ENCODE assay signal across 10 mouse cellular contexts in genomic region chr13:60682714-60683695, GRCm38 (mm10).
A peak's percentile ranks its signal among the peaks of the same experiment; 100 is the strongest.
DNase-seq lines count a peak whose midpoint lies in the region; ATAC-seq and TF ChIP-seq lines count a peak whose summit lies in the region.
"Had no signal": no experiment of that assay in that cellular context is flagged by ENCODE, and none has a peak within 500 bp of the region (broad histone marks: within the 10 kb centered on the region; RNA-seq: fewer than 3 reads in every experiment).

No protein-coding gene starts in this region.

- WGBS in heart, embryonic 10.5 days, result 77% methylated on average over 15 of the region's 15 CpGs
- 79% methylated on average over 15 of the region's 15 CpGs for whole genome bisulfite sequencing in heart, embryonic 12.5 days
- 76% methylated on average over 15 of the region's 15 CpGs for WGBS in hindbrain, embryonic 16.5 days
- WGBS in small intestine, adult 2 months, result 75% methylated on average over 15 of the region's 15 CpGs

- TF ChIP-seq CTCF in small intestine, adult 2 months (IDR thresholded peaks at IDR 0.05; ENCODE audit: extremely low read depth, insufficient read length, insufficient replicate concordance, low read depth, low read length), result no peak

- peaks cover 43% of the 10 kb centered on the region for H3K4me1 ChIP-seq in heart, embryonic 10.5 days
- peaks cover 42% of the 10 kb centered on the region for H3K4me1 ChIP-seq in heart, embryonic 12.5 days (replicated peaks)
- peaks cover 31% of the 10 kb centered on the region for H3K4me1 ChIP-seq in hindbrain, embryonic 16.5 days (ENCODE audit: control insufficient read depth, insufficient read depth, low read depth, low read length)
- peaks cover 3% of the 10 kb centered on the region; the same call in 1 of the 2 replicates for H3K4me1 ChIP-seq in small intestine, adult 2 months (ENCODE audit: control insufficient read depth, insufficient read depth, insufficient read length, low read length)

- no peak overlapping the region for H3K4me2 ChIP-seq in heart, embryonic 12.5 days
- H3K4me2 ChIP-seq in hindbrain, embryonic 16.5 days (ENCODE audit: low read length), result no peak overlapping the region

- DNase-seq in heart, embryonic 10.5 days (ENCODE audit: low spot score), result no peak
- DNase-seq in lung, adult 18-20 months, result peak; percentile 49 to 74
- no peak for DNase-seq in lung, postnatal 14 days
- DNase-seq in left cerebral cortex, postnatal 36 days (ENCODE audit: low spot score in 2 of 2), result no peak

- no peak overlapping the region for H3K9ac ChIP-seq in heart, embryonic 12.5 days
- H3K9ac ChIP-seq in hindbrain, embryonic 16.5 days (ENCODE audit: low read depth, low read length), result no peak overlapping the region

- H3K27me3 ChIP-seq in heart, embryonic 10.5 days (ENCODE audit: insufficient read depth, poor library complexity, severe bottlenecking), result no peaks in the 10 kb centered on the region
- H3K27me3 ChIP-seq in heart, embryonic 12.5 days (replicated peaks), result no peaks in the 10 kb centered on the region
- no peaks in the 10 kb centered on the region for H3K27me3 ChIP-seq in hindbrain, embryonic 16.5 days (replicated peaks; ENCODE audit: control insufficient read depth, insufficient read depth, low read length)
- no peaks in the 10 kb centered on the region for H3K27me3 ChIP-seq in small intestine, adult 2 months (ENCODE audit: control insufficient read depth, insufficient read depth, low read length)

- no peak for ATAC-seq in heart, embryonic 12.5 days (ENCODE audit: insufficient number of reproducible peaks, low FRiP score)
- ATAC-seq in hindbrain, embryonic 16.5 days, result peak; percentile 7; the same call in 1 of the 2 replicates
- ATAC-seq in monocyte, adult 5-6 weeks (replicated peaks; ENCODE audit: insufficient number of reproducible peaks, low FRiP score, low TSS enrichment, poor library complexity, severe bottlenecking), result no peak
- ATAC-seq: intestine, postnatal 0 days had no signal

- no peaks in the 10 kb centered on the region for H3K9me3 ChIP-seq in heart, embryonic 10.5 days
- H3K9me3 ChIP-seq in heart, embryonic 12.5 days (replicated peaks), result no peaks in the 10 kb centered on the region
- H3K9me3 ChIP-seq in hindbrain, embryonic 16.5 days (ENCODE audit: control insufficient read depth, low read length), result no peaks in the 10 kb centered on the region

- TF ChIP-seq POLR2A in small intestine, adult 2 months (IDR thresholded peaks at IDR 0.05; ENCODE audit: low read depth, low read length), result no peak

- H3K36me3 ChIP-seq in heart, embryonic 10.5 days, result no peaks in the 10 kb centered on the region
- H3K36me3 ChIP-seq in heart, embryonic 12.5 days, result no peaks in the 10 kb centered on the region
- no peaks in the 10 kb centered on the region for H3K36me3 ChIP-seq in hindbrain, embryonic 16.5 days (ENCODE audit: control insufficient read depth, insufficient read depth, low read length)
- no peaks in the 10 kb centered on the region for H3K36me3 ChIP-seq in small intestine, adult 2 months (ENCODE audit: control insufficient read depth, insufficient read depth, low read length)

- intact Hi-C loops in left cerebral cortex, postnatal 36 days (cut with DNase I), result no loop called here

- no peak overlapping the region for H3K4me3 ChIP-seq in heart, embryonic 10.5 days
- H3K4me3 ChIP-seq in heart, embryonic 12.5 days, result no peak overlapping the region
- no peak overlapping the region for H3K4me3 ChIP-seq in hindbrain, embryonic 16.5 days (ENCODE audit: low read length)
- H3K4me3 ChIP-seq in small intestine, adult 2 months (ENCODE audit: low read depth, low read length), result no peak overlapping the region
- H3K4me3 ChIP-seq: myocyte had no signal

- H3K27ac ChIP-seq in heart, embryonic 10.5 days, result peak overlapping the region; percentile 70; the same call in 1 of the 2 replicates
- H3K27ac ChIP-seq in heart, embryonic 12.5 days (ENCODE audit: poor library complexity, severe bottlenecking), result no peak overlapping the region
- no peak overlapping the region for H3K27ac ChIP-seq in hindbrain, embryonic 16.5 days (ENCODE audit: low read depth, low read length)
- 0 out of 2 replicates have a peak overlapping the region, but pooled peaks have one; percentile 7 for H3K27ac ChIP-seq in small intestine, adult 2 months (ENCODE audit: insufficient read depth, low read depth, low read length)

Comparison
In these comparisons a context has a peak if more than half of its experiments do, and no peak if none do; other contexts are left out.
1. DNase-seq: peak in lung, adult 18-20 months (2 of 2); none in heart, embryonic 10.5 days (single experiment), lung, postnatal 14 days (single experiment) and left cerebral cortex, postnatal 36 days (0 of 2).
2. H3K27ac ChIP-seq: peak in heart, embryonic 10.5 days (single experiment) and small intestine, adult 2 months (single experiment); none in heart, embryonic 12.5 days (single experiment) and hindbrain, embryonic 16.5 days (single experiment).